Mouse (Mus musculus) forebrain, embryonic 16.5 days (tissue): ENCODE data around the gene Tymp. TPM values are rescaled to one million over a fixed set of nuclear protein-coding genes. Genes with fewer than 3 reads are reported as not detected.

Experiments used
- ATAC-seq: fragments of 200-750 bp; cut with Nextera tagmentation; 2 replicates; pipeline ENCODE4 v1.8.0; 2017; ENCODE audit warnings: mild to moderate bottlenecking, moderate library complexity
- H3K27ac ChIP-seq: fragments of 300-500 bp; sonication (generic); 2 replicates; pipeline ENCODE4 v1.5.1; 2014; ENCODE audit warnings: low read length, control low read depth
- H3K27me3 ChIP-seq: fragments of 300-500 bp; sonication (generic); replicated peaks from 2 replicates; pipeline ENCODE4 v1.6.1; 2014; ENCODE audit warnings: low read length; ENCODE audit not compliant: control insufficient read depth, insufficient read depth
- H3K36me3 ChIP-seq: fragments of 300-500 bp; sonication (generic); 2 replicates; pipeline ENCODE4 v1.6.1; 2014; ENCODE audit not compliant: control insufficient read depth, insufficient read depth
- H3K4me1 ChIP-seq: fragments of 300-500 bp; sonication (generic); replicated peaks from 2 replicates; pipeline ENCODE4 v1.6.1; 2014; ENCODE audit warnings: low read length; ENCODE audit not compliant: control insufficient read depth, insufficient read depth
- H3K4me2 ChIP-seq: fragments of 300-500 bp; sonication (generic); 2 replicates; pipeline ENCODE4 v1.6.1; 2014; ENCODE audit warnings: mild to moderate bottlenecking, low read length, control low read depth
- H3K4me3 ChIP-seq: fragments of 300-500 bp; sonication (generic); replicated peaks from 2 replicates; pipeline ENCODE4 v1.5.1; 2014; ENCODE audit warnings: mild to moderate bottlenecking, low read length, control low read depth
- H3K9ac ChIP-seq: fragments of 300-500 bp; sonication (generic); replicated peaks from 2 replicates; pipeline ENCODE4 v1.6.1; 2014; ENCODE audit warnings: low read depth, low read length, control low read depth
- H3K9me3 ChIP-seq: fragments of 300-500 bp; sonication (generic); 2 replicates; pipeline ENCODE4 v1.6.1; 2016; ENCODE audit warnings: low read length; ENCODE audit not compliant: control insufficient read depth
- WGBS: fragments of 180-500 bp; shearing (Covaris S2); extraction: QIAGEN DNeasy Blood & Tissue Kit; methylation state at CpG from one replicate; pipeline ENCODE4 v1.1.7; 2014; 5-methylcytosine and 5-hydroxymethylcytosine counted together
- polyA plus RNA-seq: library from polyadenylated mRNA; unstranded; fragments of >200 nt; fragmentation: Nextera tagmentation; extraction: Ambion mirVana; gene quantifications from 2 replicates; pipeline ENCODE4 v1.2.1, GENCODE M21; 2015

Gene Tymp
- polyA plus RNA-seq, 1 experiment from 2014 or later, result 2.6 TPM

GRCm38 (mm10) chr15:89350447-89350846 lies 26.4 kb downstream of the Tymp start:
- no peaks in the 10 kb centered on the region for H3K27me3 ChIP-seq
- no peak overlapping the region for H3K4me3 ChIP-seq
- H3K27ac ChIP-seq, result no peak overlapping the region
- 94% methylated on average over 5 of the region's 5 CpGs for WGBS
- H3K9me3 ChIP-seq, result no peaks in the 10 kb centered on the region
- peaks cover 12% of the 10 kb centered on the region for H3K36me3 ChIP-seq
- H3K4me2 ChIP-seq, result no peak overlapping the region
- ATAC-seq, result no peak
- peaks cover 12% of the 10 kb centered on the region for H3K4me1 ChIP-seq
- H3K9ac ChIP-seq, result no peak overlapping the region

GRCm38 (mm10) chr15:89343325-89343724 lies 33.5 kb downstream of the Tymp start:
- Histone ChIP-seq H3K9ac (no peak overlapping the region), H3K27me3 (no peaks in the 10 kb centered on the region), H3K4me3 (no peak overlapping the region), H3K4me2 (no peak overlapping the region), H3K36me3 (no peaks in the 10 kb centered on the region), H3K4me1 (no peaks in the 10 kb centered on the region), H3K9me3 (no peaks in the 10 kb centered on the region), H3K27ac (no peak overlapping the region)
- ATAC-seq, result no peak
- WGBS, result 93% methylated on average over 3 of the region's 3 CpGs

GRCm38 (mm10) chr15:89341678-89342077 lies 35.2 kb downstream of the Tymp start:
- Histone ChIP-seq H3K27me3 (no peaks in the 10 kb centered on the region), H3K4me3 (no peak overlapping the region), H3K36me3 (no peaks in the 10 kb centered on the region), H3K4me2 (no peak overlapping the region), H3K9me3 (no peaks in the 10 kb centered on the region), H3K9ac (no peak overlapping the region), H3K27ac (no peak overlapping the region), H3K4me1 (no peaks in the 10 kb centered on the region)
- WGBS, result 41% methylated on average over 1 of the region's 1 CpGs
- ATAC-seq, result no peak

- WGBS, result 86% methylated on average over 3 of the region's 3 CpGs
These were observed 36.7 kb downstream of the Tymp start for GRCm38 (mm10) chr15:89340136-89340535.

GRCm38 (mm10) chr15:89339696-89340095 lies 37.1 kb downstream of the Tymp start:
- no peaks in the 10 kb centered on the region for H3K4me1 ChIP-seq
- ATAC-seq, result no peak

More at GRCm38 (mm10) chr15:89340136-89340535, 36.7 kb downstream of the Tymp start:
- Histone ChIP-seq H3K27ac (no peak overlapping the region), H3K27me3 (no peaks in the 10 kb centered on the region), H3K4me2 (no peak overlapping the region), H3K4me1 (no peaks in the 10 kb centered on the region), H3K4me3 (no peak overlapping the region), H3K36me3 (no peaks in the 10 kb centered on the region), H3K9me3 (no peaks in the 10 kb centered on the region), H3K9ac (no peak overlapping the region)
- ATAC-seq, result no peak

GRCm38 (mm10) chr15:89336422-89336821 lies 40.4 kb downstream of the Tymp start:
- Histone ChIP-seq H3K27me3 (no peaks in the 10 kb centered on the region), H3K36me3 (no peaks in the 10 kb centered on the region), H3K4me2 (no peak overlapping the region), H3K4me3 (no peak overlapping the region), H3K4me1 (no peaks in the 10 kb centered on the region), H3K9ac (no peak overlapping the region), H3K27ac (no peak overlapping the region), H3K9me3 (no peaks in the 10 kb centered on the region)
- no peak for ATAC-seq
- 86% methylated on average over 14 of the region's 14 CpGs for WGBS

More at GRCm38 (mm10) chr15:89339696-89340095, 37.1 kb downstream of the Tymp start:
- H3K9ac ChIP-seq, result no peak overlapping the region
- H3K4me2 ChIP-seq, result no peak overlapping the region
- H3K4me3 ChIP-seq, result no peak overlapping the region
- H3K27ac ChIP-seq, result no peak overlapping the region
- no peaks in the 10 kb centered on the region for H3K27me3 ChIP-seq
- no peaks in the 10 kb centered on the region for H3K36me3 ChIP-seq
- 94% methylated on average over 2 of the region's 2 CpGs for WGBS
- no peaks in the 10 kb centered on the region for H3K9me3 ChIP-seq

- Histone ChIP-seq H3K9ac (no peak overlapping the region), H3K4me2 (no peak overlapping the region), H3K27ac (no peak overlapping the region), H3K36me3 (no peaks in the 10 kb centered on the region), H3K9me3 (no peaks in the 10 kb centered on the region), H3K4me3 (no peak overlapping the region), H3K27me3 (no peaks in the 10 kb centered on the region), H3K4me1 (no peaks in the 10 kb centered on the region)
- WGBS, result 84% methylated on average over 17 of the region's 17 CpGs
- ATAC-seq, result no peak
These were observed 41.9 kb downstream of the Tymp start for GRCm38 (mm10) chr15:89334774-89335537.

GRCm38 (mm10) chr15:89334271-89334670 lies 42.6 kb downstream of the Tymp start, which contains the start of gene Miox:
TSS of gene Miox (plus strand) at chr15:89334398.
- no peak within 1 kb of the TSS for H3K9ac ChIP-seq
- no peaks in the 10 kb centered on the region for H3K27me3 ChIP-seq
- no peak for ATAC-seq

GRCm38 (mm10) chr15:89326441-89326840 lies 50.4 kb downstream of the Tymp start:
- no peak overlapping the region for H3K27ac ChIP-seq
- 0 out of 2 replicates have a peak, but pooled peaks cover 2% of the 10 kb centered on the region for H3K4me1 ChIP-seq
- no peaks in the 10 kb centered on the region for H3K9me3 ChIP-seq
- H3K4me3 ChIP-seq, result no peak overlapping the region
- 0 out of 2 replicates have a peak, but pooled peaks cover 4% of the 10 kb centered on the region for H3K27me3 ChIP-seq
- ATAC-seq, result no peak
- H3K36me3 ChIP-seq, result no peaks in the 10 kb centered on the region
- H3K4me2 ChIP-seq, result no peak overlapping the region
- no peak overlapping the region for H3K9ac ChIP-seq
- WGBS, result 73% methylated on average over 5 of the region's 5 CpGs

More at GRCm38 (mm10) chr15:89334271-89334670, 42.6 kb downstream of the Tymp start, which contains the start of gene Miox:
- Histone ChIP-seq H3K4me2 (no peak within 1 kb of the TSS), H3K9me3 (no peaks in the 10 kb centered on the region), H3K27ac (no peak within 1 kb of the TSS), H3K36me3 (no peaks in the 10 kb centered on the region), H3K4me3 (no peak within 1 kb of the TSS), H3K4me1 (no peaks in the 10 kb centered on the region)
- 89% methylated on average over 7 of the region's 7 CpGs for WGBS
